ENCODE assay signal across 11 mouse cellular contexts in genomic region chr5:117622221-117622620, GRCm38 (mm10).
DNase-seq lines count a peak whose midpoint lies in the region; ATAC-seq lines count a peak whose summit lies in the region.
"Had no signal": no experiment of that assay in that cellular context is flagged by ENCODE, and none has a peak within 500 bp of the region (broad histone marks: within the 10 kb centered on the region; RNA-seq: fewer than 3 reads in every experiment).

No protein-coding gene starts in this region.

- WGBS in kidney, embryonic 16.5 days: 21% methylated on average over 12 of the region's 12 CpGs

- H3K36me3 ChIP-seq in kidney, embryonic 16.5 days (ENCODE audit: insufficient read depth, low read length): no peaks in the 10 kb centered on the region
- H3K36me3 ChIP-seq: heart, embryonic 15.5 days had no signal

- ATAC-seq in kidney, embryonic 16.5 days (ENCODE audit: low FRiP score, low TSS enrichment): peak; percentile 70
- ATAC-seq in erythroid progenitor cell, adult 5-6 weeks (replicated peaks; ENCODE audit: low FRiP score, poor library complexity, severe bottlenecking): no peak

- H3K27me3 ChIP-seq in kidney, embryonic 16.5 days (ENCODE audit: insufficient read depth, low read length): peaks cover 18% of the 10 kb centered on the region
- H3K27me3 ChIP-seq: heart, embryonic 15.5 days had no signal

- no peaks in the 10 kb centered on the region for H3K9me3 ChIP-seq in kidney, embryonic 16.5 days (ENCODE audit: low read length)
- H3K9me3 ChIP-seq: heart, embryonic 15.5 days had no signal

- no peak overlapping the region for H3K4me3 ChIP-seq in kidney, embryonic 16.5 days (ENCODE audit: low read length)
- H3K4me3 ChIP-seq: heart, embryonic 15.5 days; myocyte had no signal

- H3K9ac ChIP-seq in kidney, embryonic 16.5 days (replicated peaks; ENCODE audit: low read length): no peak overlapping the region
- H3K9ac ChIP-seq: heart, embryonic 15.5 days had no signal

- no peak overlapping the region for H3K27ac ChIP-seq in kidney, embryonic 16.5 days (ENCODE audit: low read length)
- H3K27ac ChIP-seq: heart, embryonic 15.5 days had no signal

- DNase-seq in kidney, adult 18-20 months: peak; percentile 5
- no peak for DNase-seq in kidney, postnatal 10 days
- DNase-seq in Muller cell, postnatal 12 days (ENCODE audit: inconsistent ontology term): peak; percentile 31
- peak; percentile 35 for DNase-seq in cerebellum, adult 9-10 months
- no peak for DNase-seq in urinary bladder, postnatal 10 days (ENCODE audit: low spot score)
- no peak for DNase-seq in urinary bladder, postnatal 14 days (ENCODE audit: low spot score)
- DNase-seq: lung, postnatal 14 days had no signal

- H3K4me2 ChIP-seq in kidney, embryonic 16.5 days (replicated peaks; ENCODE audit: low read depth, low read length): no peak overlapping the region
- H3K4me2 ChIP-seq: heart, embryonic 15.5 days had no signal

- H3K4me1 ChIP-seq in kidney, embryonic 16.5 days (ENCODE audit: insufficient read depth, low read length): peaks cover 10% of the 10 kb centered on the region
- H3K4me1 ChIP-seq: heart, embryonic 15.5 days had no signal

Comparison
In these comparisons a context has a peak if more than half of its experiments do, and no peak if none do; other contexts are left out.
1. DNase-seq: peak in kidney, adult 18-20 months (single experiment), Muller cell, postnatal 12 days (single experiment) and cerebellum, adult 9-10 months (single experiment); none in kidney, postnatal 10 days (single experiment), urinary bladder, postnatal 10 days (single experiment) and urinary bladder, postnatal 14 days (single experiment).